Mouse (Mus musculus) lung, embryonic 15.5 days (tissue): Measurements from ENCODE around the gene Ddx19a. TPM values are rescaled to one million over a fixed set of nuclear protein-coding genes. Genes with fewer than 3 reads are reported as not detected.

Experiments used
- ATAC-seq: fragments of 200-750 bp; cut with Nextera tagmentation; 2 replicates; pipeline ENCODE4 v1.8.0; 2017; ENCODE audit warnings: moderate number of reproducible peaks, borderline replicate concordance; ENCODE audit not compliant: low FRiP score, low TSS enrichment; ENCODE audit errors: extremely low read depth
- H3K27ac ChIP-seq: fragments of 300-500 bp; sonication (generic); 2 replicates; pipeline ENCODE4 v1.5.1; 2015; ENCODE audit warnings: moderate library complexity, mild to moderate bottlenecking, inconsistent platforms
- H3K27me3 ChIP-seq: fragments of 300-500 bp; sonication (generic); 2 replicates; pipeline ENCODE4 v1.6.1; 2015; ENCODE audit warnings: inconsistent platforms
- H3K36me3 ChIP-seq: fragments of 300-500 bp; sonication (generic); 2 replicates; pipeline ENCODE4 v1.6.1; 2015; ENCODE audit warnings: inconsistent platforms
- H3K4me1 ChIP-seq: fragments of 300-500 bp; sonication (generic); 2 replicates; pipeline ENCODE4 v1.6.1; 2015; ENCODE audit warnings: inconsistent platforms
- H3K4me2 ChIP-seq: fragments of 300-500 bp; sonication (generic); 2 replicates; pipeline ENCODE4 v1.6.1; 2015; ENCODE audit warnings: inconsistent platforms, mild to moderate bottlenecking, moderate library complexity
- H3K4me3 ChIP-seq: fragments of 300-500 bp; sonication (generic); 2 replicates; pipeline ENCODE4 v1.5.1; 2015; ENCODE audit warnings: mild to moderate bottlenecking, inconsistent platforms
- H3K9ac ChIP-seq: fragments of 300-500 bp; sonication (generic); 2 replicates; pipeline ENCODE4 v1.6.1; 2015; ENCODE audit warnings: inconsistent platforms
- H3K9me3 ChIP-seq: fragments of 300-500 bp; sonication (generic); 2 replicates; pipeline ENCODE4 v1.6.1; 2016; ENCODE audit warnings: inconsistent platforms
- WGBS: fragments of 180-500 bp; shearing (Covaris S2); methylation state at CpG from one replicate; pipeline ENCODE4 v1.1.7; 2015; 5-methylcytosine and 5-hydroxymethylcytosine counted together
- microRNA-seq: library from miRNA; unstranded; fragments of <30 nt; microRNA quantifications from one replicate; pipeline ENCODE4, GENCODE M21; 2016
- polyA plus RNA-seq: library from polyadenylated mRNA; unstranded; fragments of >200 nt; fragmentation: Nextera tagmentation; extraction: Ambion mirVana; gene quantifications from 2 replicates; pipeline ENCODE4 v1.2.1, GENCODE M21; 2015

Ddx19a gene
- polyA plus RNA-seq, 1 experiment from 2014 or later: 13.0 TPM

DNA sequence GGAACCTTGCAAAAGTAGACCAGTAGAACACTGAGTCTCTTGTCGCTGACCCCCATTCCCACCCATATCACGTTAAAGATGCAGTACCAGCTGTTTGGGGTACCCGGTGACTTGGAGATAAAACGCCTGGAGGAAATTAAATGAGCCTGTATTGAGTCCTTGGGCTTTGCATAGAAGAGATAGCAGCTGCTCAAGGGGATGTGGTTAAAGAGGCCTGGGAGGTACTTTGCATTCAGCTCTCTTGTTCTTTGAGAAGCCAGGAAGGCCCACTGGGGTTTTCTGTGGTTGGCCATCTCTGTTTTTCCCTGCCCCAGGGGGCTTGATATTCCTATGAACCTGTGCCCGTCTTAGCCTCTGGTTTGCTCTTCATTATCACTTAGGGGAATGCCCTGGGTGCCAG lies 68.5 kb downstream of the Ddx19a start:
- Histone ChIP-seq H3K27ac (no peak overlapping the region), H3K4me2 (no peak overlapping the region), H3K27me3 (no peaks in the 10 kb centered on the region), H3K9me3 (no peaks in the 10 kb centered on the region), H3K4me3 (no peak overlapping the region), H3K4me1 (peaks cover 14% of the 10 kb centered on the region), H3K9ac (no peak overlapping the region), H3K36me3 (no peaks in the 10 kb centered on the region)
- no peak for ATAC-seq
- 61% methylated on average over 5 of the region's 5 CpGs for WGBS

DNA sequence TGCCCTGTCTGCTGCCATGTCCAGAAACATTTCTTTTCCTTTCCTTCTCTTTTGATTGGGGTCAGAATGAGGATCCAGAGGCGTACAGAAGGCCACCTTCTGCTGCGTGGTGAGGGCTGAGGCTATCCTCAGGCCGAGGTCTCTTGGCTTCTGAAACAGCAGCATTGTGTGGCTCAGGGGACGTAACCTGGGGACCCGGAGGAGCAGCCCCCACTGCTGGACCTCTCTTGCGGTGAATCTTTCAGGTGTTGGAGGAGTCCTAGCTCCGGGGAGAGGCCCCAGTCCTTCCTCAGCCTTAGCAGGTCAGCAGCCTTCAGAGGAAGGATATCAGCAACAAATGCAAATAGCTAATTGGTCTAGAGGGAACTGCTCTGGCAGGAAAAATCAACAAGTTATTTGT lies 69.2 kb downstream of the Ddx19a start:
- Histone ChIP-seq H3K27me3 (no peaks in the 10 kb centered on the region), H3K9ac (no peak overlapping the region), H3K9me3 (no peaks in the 10 kb centered on the region), H3K4me1 (peaks cover 14% of the 10 kb centered on the region), H3K4me2 (no peak overlapping the region), H3K36me3 (no peaks in the 10 kb centered on the region), H3K4me3 (no peak overlapping the region), H3K27ac (no peak overlapping the region)
- no peak for ATAC-seq
- WGBS: 72% methylated on average over 7 of the region's 7 CpGs

DNA sequence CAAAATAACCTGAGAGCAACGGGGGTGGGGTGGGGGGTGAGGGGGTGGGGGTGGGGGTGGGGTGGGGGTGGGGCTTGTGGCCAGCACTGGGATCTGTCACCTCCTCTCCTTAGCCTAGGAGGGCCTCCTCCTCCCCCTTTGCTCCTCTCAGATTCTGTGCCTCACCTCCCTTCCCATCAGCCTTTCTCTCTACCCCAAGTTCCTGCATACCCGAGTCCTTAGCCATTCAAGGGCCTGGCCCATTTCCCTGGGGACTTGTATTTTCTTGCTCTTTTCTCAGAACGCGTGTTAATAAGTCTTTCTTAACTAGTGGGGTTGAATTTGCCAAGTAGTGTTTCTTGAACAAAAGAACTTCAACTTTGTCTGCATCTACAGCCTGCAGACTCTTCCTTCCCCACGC lies 70.9 kb downstream of the Ddx19a start:
- peaks cover 15% of the 10 kb centered on the region for H3K4me1 ChIP-seq

DNA sequence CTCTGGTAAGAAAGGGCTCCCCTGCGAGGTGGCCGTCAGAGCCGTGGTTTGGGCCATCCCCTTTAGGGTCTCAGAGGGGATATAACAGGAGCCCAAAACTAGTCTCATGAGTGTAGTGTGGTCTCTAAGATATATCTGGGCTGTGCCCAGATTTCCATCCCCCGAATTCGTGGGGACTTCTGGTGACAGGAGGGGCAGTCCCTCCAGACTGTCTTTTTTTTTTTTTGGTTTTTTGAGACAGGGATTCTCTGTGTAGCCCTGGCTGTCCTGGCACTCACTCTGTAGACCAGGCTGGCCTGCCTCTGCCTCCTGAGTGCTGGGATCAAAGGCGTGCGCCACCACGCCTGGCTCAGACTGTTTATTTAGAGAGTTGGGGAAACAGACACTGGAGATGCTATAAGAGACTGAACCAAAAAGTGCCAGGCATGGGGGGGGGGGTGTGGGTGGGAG lies 71.9 kb downstream of the Ddx19a start:
- H3K27ac ChIP-seq: no peak overlapping the region
- H3K9me3 ChIP-seq: no peaks in the 10 kb centered on the region
- H3K4me1 ChIP-seq: peaks cover 17% of the 10 kb centered on the region
- no peaks in the 10 kb centered on the region for H3K27me3 ChIP-seq
- no peaks in the 10 kb centered on the region for H3K36me3 ChIP-seq
- no peak for ATAC-seq
- no peak overlapping the region for H3K4me2 ChIP-seq
- H3K4me3 ChIP-seq: no peak overlapping the region
- WGBS: 70% methylated on average over 8 of the region's 8 CpGs
- H3K9ac ChIP-seq: no peak overlapping the region

More for the DNA sequence above, 70.9 kb downstream of the Ddx19a start:
- Histone ChIP-seq H3K27ac (no peak overlapping the region), H3K36me3 (no peaks in the 10 kb centered on the region), H3K9ac (no peak overlapping the region), H3K4me3 (no peak overlapping the region), H3K9me3 (no peaks in the 10 kb centered on the region), H3K4me2 (no peak overlapping the region), H3K27me3 (no peaks in the 10 kb centered on the region)
- no peak for ATAC-seq
- WGBS: 47% methylated on average over 5 of the region's 5 CpGs

Small RNAs within 50 kb of the gene (microRNA-seq; reads per million reads assigned to microRNA genes)
- not detected for gene Gm24103
- 0.74 reads per million for gene Mir3473d

Other genes starting within 250 kb of the Ddx19a start
- 4.1 and 4.5 TPM in 2 replicates for gene Il34, start 191.9 kb downstream of the Ddx19a start, polyA plus RNA-seq
- gene Cog4, start 151.2 kb downstream of the Ddx19a start, polyA plus RNA-seq: 68.4 and 74.3 TPM in 2 replicates
- gene Sf3b3, start 151.0 kb downstream of the Ddx19a start, polyA plus RNA-seq: 141 and 146 TPM in 2 replicates
- gene Fuk, start 95.3 kb downstream of the Ddx19a start, polyA plus RNA-seq: 10.8 and 11.4 TPM in 2 replicates
- gene St3gal2, start 77.9 kb downstream of the Ddx19a start, polyA plus RNA-seq: 18.3 and 20.5 TPM in 2 replicates
- gene Ddx19b, start 34.0 kb upstream of the Ddx19a start, polyA plus RNA-seq: 7.0 and 7.3 TPM in 2 replicates
- 58.0 and 60.5 TPM in 2 replicates for gene Aars, start 35.3 kb upstream of the Ddx19a start, polyA plus RNA-seq
- 14.4 and 14.5 TPM in 2 replicates for gene Exosc6, start 58.5 kb upstream of the Ddx19a start, polyA plus RNA-seq
- gene Clec18a, start 94.6 kb upstream of the Ddx19a start, polyA plus RNA-seq: 0.17 TPM in 1 of 2 replicates, not detected in the other
- gene Pdpr, start 96.8 kb upstream of the Ddx19a start, polyA plus RNA-seq: 10.1 and 10.7 TPM in 2 replicates